Mouse (Mus musculus): Measurements from ENCODE around the gene Irf6.
A peak's percentile ranks its signal among the peaks of the same experiment; 100 is the strongest.

Gene Irf6

DNA sequence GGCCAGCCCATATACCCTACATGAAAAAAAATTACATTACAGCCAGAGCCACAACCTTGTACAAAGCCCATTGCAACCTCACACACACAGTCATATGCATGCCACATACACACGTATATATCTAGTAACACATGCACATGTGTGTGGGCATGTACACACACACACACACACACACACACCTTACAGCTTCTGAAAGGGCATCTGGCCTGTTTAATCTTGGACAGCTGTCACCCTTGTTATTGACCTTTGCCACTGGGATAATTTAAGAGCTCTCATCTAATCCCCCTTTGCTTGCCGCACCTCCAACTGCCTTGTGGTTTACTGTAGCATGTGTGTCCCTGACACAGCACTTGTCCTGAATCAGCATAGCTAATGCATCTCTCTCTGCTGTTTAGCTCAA, 50.9 kb downstream of the Irf6 start:
- no peak for DNase-seq

DNA sequence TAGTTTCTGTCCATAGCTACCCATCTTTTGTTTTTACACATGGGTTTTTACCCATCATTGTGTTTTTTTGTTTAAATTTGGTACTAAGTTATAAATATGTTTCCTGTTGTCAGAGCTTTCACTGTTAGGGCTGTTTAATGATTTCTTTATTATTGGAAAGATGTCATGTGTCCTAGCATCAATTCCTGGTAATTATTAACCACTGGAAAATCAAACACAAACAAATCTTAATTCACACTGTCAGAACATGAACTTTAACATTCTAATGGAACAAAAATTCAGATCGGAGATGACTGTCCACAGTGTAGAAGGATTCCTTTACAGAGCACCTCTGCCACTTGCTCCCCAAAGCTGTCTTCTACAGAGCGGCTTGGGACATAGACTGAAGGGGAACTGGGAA, 52.5 kb downstream of the Irf6 start:
- DNase-seq = no peak

DNA sequence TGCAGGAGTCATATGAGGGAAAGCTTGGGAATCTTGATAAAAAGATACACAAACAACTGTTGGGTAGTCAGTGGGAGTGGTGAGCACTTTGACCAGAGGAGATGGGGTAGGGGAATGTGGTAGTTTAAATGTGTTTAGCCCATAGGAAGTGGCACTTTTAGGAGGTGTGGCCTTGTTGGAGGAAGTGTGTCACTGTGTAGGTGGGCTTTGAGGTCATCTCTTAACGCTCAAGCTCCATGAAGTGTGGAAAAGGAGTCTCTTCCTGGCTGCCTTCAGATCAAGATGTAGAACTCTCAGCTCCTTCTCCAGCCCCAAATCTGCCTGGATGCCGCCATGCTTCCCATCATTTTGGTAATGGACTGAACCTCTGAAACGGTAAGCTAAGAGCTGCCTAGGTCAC, 54.6 kb downstream of the Irf6 start, which contains the start of gene Lamb3:
TSS of gene Lamb3 (plus strand) at position 197 of the 400 bp plus-strand sequence.
- no peak for DNase-seq

DNA sequence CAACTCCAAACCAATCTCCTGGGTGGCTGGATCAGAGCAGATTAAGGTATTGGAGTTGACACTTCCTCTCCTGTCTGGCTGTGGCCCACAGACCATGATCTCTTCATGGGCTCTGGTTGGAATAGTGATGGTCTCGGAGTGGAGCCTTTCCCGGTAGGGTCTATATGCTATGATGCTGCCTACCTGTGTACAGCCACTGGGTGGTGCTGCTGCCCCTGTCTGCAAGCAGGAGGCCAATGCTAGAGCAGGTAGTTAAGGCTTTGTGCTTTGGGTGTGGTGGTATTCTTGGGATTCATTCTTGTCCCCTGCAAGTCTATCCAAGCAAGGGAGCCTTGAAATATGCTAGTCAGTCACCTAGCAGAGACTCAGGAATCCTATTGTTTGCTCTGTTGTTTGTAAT, 55.3 kb downstream of the Irf6 start:
- peak; percentile 43 for DNase-seq

DNA sequence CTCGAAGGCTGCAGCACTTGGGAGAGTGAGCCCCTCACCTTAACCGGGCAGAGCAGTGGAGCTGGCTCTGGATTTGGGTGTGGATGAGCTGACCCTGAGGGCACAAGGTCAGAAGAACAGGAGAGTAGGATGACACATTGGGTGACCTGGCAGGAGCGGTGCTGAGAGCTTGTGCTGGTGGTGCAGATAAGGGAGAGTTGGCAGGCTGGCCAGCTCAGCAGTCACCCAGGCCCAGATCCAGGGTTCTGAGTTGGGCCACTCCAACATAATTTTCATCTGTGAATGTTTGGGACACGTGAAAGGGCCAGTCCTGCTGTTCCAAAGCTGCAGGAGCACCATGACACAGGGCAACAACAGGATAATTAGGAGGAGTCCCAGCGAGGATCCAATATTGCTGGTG, 58.5 kb downstream of the Irf6 start:
- no peak for DNase-seq

GRCm38 (mm10) chr1:193214053-193214452, 61.1 kb downstream of the Irf6 start:
- no peak for DNase-seq

DNA sequence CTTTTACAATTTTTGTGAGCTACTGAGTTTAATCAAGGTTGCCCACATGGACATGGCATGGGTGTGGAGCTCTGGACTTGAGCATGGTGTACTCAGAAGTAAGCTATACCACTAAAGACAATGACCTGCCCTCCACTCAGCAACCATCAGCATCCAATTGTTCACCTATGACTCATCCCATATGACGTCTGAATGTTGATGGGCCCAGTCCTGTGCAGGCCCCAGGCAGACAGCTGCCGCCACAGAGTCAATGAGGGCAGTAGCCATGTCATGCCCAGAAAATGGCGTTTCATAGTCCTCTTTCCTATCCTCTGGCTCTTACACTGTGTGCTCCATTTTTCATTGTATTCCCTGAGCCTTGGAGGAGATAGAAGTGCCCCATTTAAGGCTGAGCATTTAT, 63.1 kb downstream of the Irf6 start:
- no peak for DNase-seq

DNA sequence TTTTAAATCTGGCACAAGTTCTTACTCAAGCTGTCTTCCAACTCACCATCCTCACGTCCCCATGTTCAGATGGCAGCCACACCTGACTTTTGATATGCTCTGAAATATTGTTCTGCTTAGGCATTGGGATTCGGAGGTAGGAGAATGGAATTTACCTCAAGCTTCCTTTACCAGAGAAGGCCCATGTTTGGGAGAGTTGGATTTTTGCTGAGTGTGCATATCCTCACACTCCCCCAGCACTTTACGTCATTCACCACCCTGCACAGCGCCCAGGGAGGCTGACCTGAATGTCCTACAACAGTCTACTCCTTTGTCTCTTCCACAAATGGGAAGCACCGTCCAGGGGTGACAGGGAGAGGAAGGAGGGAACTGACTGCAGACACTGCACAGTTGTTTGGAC, 67.5 kb downstream of the Irf6 start:
- DNase-seq = no peak

All from right cerebral cortex, postnatal 4 days (tissue).